Mouse (Mus musculus) stomach, postnatal 0 days (tissue): ENCODE results near the gene Padi3. TPM values are rescaled to one million over a fixed set of nuclear protein-coding genes. Genes with fewer than 3 reads are reported as not detected.
A peak's percentile ranks its signal among the peaks of the same experiment; 100 is the strongest.

Source experiments
- ATAC-seq: fragments of 200-750 bp; cut with Nextera tagmentation; 2 replicates; pipeline ENCODE4 v1.8.0; 2017; ENCODE audit not compliant: low FRiP score, low TSS enrichment
- DNase-seq: peaks from one replicate; pipeline ENCODE4 v3.0.0-alpha.2; 2016; ENCODE audit warnings: low spot score
- H3K27ac ChIP-seq: fragments of 300-500 bp; sonication (generic); replicated peaks from 2 replicates; pipeline ENCODE4 v1.5.1; 2014; ENCODE audit warnings: mild to moderate bottlenecking, control low read depth
- H3K27me3 ChIP-seq: fragments of 300-500 bp; sonication (generic); 2 replicates; pipeline ENCODE4 v1.6.1; 2014; ENCODE audit warnings: low read length; ENCODE audit not compliant: control insufficient read depth, insufficient read depth
- H3K36me3 ChIP-seq: fragments of 300-500 bp; sonication (generic); 2 replicates; pipeline ENCODE4 v1.6.1; 2014; ENCODE audit warnings: low read length, mixed read lengths; ENCODE audit not compliant: control insufficient read depth, insufficient read depth
- H3K4me1 ChIP-seq: fragments of 300-500 bp; sonication (generic); replicated peaks from 2 replicates; pipeline ENCODE4 v1.6.1; 2014; ENCODE audit warnings: antibody characterized with exemption; ENCODE audit not compliant: control insufficient read depth, insufficient read depth
- H3K4me2 ChIP-seq: fragments of 300-500 bp; sonication (generic); replicated peaks from 2 replicates; pipeline ENCODE4 v1.6.1; 2014; ENCODE audit warnings: low read depth, mild to moderate bottlenecking, control low read depth, moderate library complexity
- H3K4me3 ChIP-seq: fragments of 300-500 bp; sonication (generic); 2 replicates; pipeline ENCODE4 v1.5.1; 2014; ENCODE audit warnings: low read depth, low read length, control low read depth
- H3K9ac ChIP-seq: fragments of 300-500 bp; sonication (generic); 2 replicates; pipeline ENCODE4 v1.6.1; 2014; ENCODE audit warnings: mild to moderate bottlenecking, low read length, control low read depth, mixed read lengths
- H3K9me3 ChIP-seq: fragments of 300-500 bp; sonication (generic); 2 replicates; pipeline ENCODE4 v1.6.1; 2016; ENCODE audit warnings: low read length; ENCODE audit not compliant: control insufficient read depth
- CTCF ChIP-seq: IDR thresholded peaks from 2 replicates; pipeline ENCODE4 v1.5.1; 2016; ENCODE audit warnings: antibody characterized with exemption, low read depth, mild to moderate bottlenecking, moderate library complexity
- EP300 ChIP-seq: optimal IDR thresholded peaks from 2 replicates; pipeline ENCODE3; 2016; ENCODE audit warnings: antibody characterized with exemption
- WGBS: fragments of 180-500 bp; shearing (Covaris S2); extraction: QIAGEN DNeasy Blood & Tissue Kit; methylation state at CpG from one replicate; pipeline ENCODE4 v1.1.7; 2014; 5-methylcytosine and 5-hydroxymethylcytosine counted together
- polyA plus RNA-seq: library from polyadenylated mRNA; unstranded; fragments of >200 nt; fragmentation: Nextera tagmentation; extraction: Ambion mirVana; gene quantifications from 2 replicates; pipeline ENCODE4 v1.2.1, GENCODE M21; 2015

Gene Padi3
- polyA plus RNA-seq, 1 experiment from 2014 or later = 0.02 TPM

DNA sequence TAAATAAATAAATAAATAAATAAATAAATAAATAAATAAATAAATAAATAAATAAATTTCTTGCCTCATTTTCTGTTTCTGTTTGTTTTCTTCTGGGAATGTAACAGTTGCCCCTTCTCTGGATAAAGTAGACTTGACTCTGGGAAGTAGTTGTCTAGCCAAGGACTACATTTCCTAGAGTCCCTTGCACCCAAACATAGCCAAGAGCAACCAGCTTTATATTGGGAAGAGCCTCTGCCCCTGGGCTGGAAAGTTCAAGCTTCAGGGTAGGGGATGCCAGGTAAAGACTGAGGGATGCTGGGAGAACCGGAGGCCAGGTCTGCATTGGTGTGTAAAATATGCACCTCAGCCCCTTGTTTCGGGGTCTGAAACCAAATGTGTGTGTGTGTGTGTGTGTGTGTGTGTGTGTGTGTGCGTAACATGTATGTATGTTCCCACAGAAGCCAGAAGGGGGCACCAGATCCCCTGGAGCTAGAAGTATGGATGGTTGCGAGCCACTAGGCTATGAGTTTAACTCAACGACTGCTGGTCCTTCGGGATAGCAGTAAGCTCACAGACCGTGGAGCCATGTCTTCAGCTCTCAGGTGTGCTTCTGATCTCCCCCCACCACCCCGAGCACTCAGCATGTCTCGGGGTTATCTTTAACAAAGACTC is 26.0 kb downstream of the Padi3 start:
- Histone ChIP-seq H3K4me2 (no peak overlapping the region), H3K27ac (no peak overlapping the region), H3K4me1 (no peaks in the 10 kb centered on the region), H3K4me3 (no peak overlapping the region), H3K9ac (no peak overlapping the region), H3K36me3 (no peaks in the 10 kb centered on the region), H3K9me3 (no peaks in the 10 kb centered on the region), H3K27me3 (no peaks in the 10 kb centered on the region)
- TF ChIP-seq EP300 (no peak), CTCF (no peak)
- WGBS = 95% methylated on average over 9 of the region's 9 CpGs
- ATAC-seq (no peak), DNase-seq (no peak)

DNA sequence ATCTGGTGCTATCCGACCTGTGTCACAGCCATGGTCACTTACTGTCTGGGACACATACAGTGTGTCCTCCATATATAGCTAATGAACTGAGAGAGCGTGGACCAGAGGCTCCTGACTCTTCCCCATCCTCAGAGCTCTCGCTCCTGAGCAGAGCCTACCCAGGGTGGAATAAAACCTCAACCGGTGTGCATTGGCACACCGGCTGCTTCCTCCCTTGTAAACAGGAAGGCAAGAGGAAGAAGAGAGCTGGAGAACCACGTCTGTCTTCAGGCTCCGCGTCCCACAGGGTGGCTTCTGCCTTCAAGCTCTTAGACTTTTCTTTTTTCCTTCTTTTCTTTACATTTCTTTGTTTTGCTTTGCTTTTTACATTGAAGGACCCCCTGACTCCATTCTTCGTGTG is 27.6 kb downstream of the Padi3 start:
- no peak for TF ChIP-seq EP300
- TF ChIP-seq CTCF = no peak
- WGBS = 79% methylated on average over 9 of the region's 9 CpGs
- Histone ChIP-seq H3K36me3 (no peaks in the 10 kb centered on the region), H3K27me3 (no peaks in the 10 kb centered on the region), H3K9ac (no peak overlapping the region), H3K4me1 (no peaks in the 10 kb centered on the region), H3K9me3 (no peaks in the 10 kb centered on the region), H3K4me3 (no peak overlapping the region), H3K4me2 (no peak overlapping the region), H3K27ac (no peak overlapping the region)
- no peak for ATAC-seq
- DNase-seq = no peak

DNA sequence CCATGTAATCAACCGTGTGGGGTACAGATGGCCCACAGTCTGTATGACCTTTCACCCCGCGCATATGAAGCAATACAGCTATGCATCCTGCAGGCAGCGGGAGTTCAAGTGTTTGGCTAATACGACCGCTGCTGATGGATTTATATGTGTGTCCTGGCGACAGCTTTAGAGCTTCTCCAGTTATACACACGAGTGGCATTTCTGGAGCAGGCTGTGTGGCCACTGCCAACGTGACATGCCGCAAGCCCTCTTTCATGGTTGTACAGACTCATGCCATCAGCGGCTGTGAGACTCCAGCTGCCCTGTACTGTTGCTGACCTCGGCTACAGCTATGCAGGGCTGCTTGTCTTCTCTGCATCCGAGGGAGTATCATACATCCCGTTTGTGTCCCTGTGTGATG is 29.9 kb downstream of the Padi3 start:
- H3K9me3 ChIP-seq = no peaks in the 10 kb centered on the region
- H3K4me1 ChIP-seq = no peaks in the 10 kb centered on the region
- no peak overlapping the region for H3K9ac ChIP-seq
- no peak for ATAC-seq
- DNase-seq = no peak
- no peaks in the 10 kb centered on the region for H3K36me3 ChIP-seq
- H3K4me2 ChIP-seq = no peak overlapping the region
- no peak for TF ChIP-seq EP300
- TF ChIP-seq CTCF = no peak
- WGBS = 73% methylated on average over 14 of the region's 14 CpGs
- no peak overlapping the region for H3K27ac ChIP-seq
- H3K4me3 ChIP-seq = no peak overlapping the region
- H3K27me3 ChIP-seq = no peaks in the 10 kb centered on the region

DNA sequence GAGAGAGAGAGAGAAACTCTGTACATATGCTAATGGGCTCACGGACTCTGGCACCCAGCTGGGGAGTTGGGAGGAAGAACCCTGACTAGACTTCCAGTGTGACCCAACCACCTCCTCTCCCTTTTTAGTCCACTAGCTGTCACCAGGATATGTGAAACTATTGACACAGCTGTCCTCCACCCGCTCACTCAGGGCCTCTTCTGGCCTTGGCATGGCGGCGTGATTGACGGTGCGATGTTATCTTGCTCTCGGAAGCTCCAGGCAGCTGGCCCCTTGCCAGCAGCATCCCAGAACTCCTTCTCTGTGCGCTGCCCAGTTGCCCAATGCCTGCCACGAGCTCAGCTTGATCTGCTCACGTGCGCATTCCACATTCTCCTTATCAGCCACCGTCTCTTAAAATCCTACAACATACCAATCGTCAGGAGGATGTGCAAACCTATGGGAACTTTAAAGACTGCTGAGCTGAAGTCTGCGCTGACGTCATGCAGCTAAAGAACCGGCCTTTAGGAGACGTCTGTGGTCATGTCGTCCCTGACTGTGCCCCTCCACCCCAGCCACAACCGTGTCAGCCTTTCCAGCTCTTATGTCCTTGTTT is 30.5 kb downstream of the Padi3 start:
- 26% methylated on average over 19 of the region's 19 CpGs for WGBS
- DNase-seq = no peak
- Histone ChIP-seq H3K9ac (no peak overlapping the region), H3K9me3 (no peaks in the 10 kb centered on the region), H3K27ac (no peak overlapping the region), H3K27me3 (no peaks in the 10 kb centered on the region), H3K36me3 (no peaks in the 10 kb centered on the region), H3K4me2 (no peak overlapping the region), H3K4me3 (no peak overlapping the region), H3K4me1 (no peaks in the 10 kb centered on the region)
- ATAC-seq = 0 out of 2 replicates have a peak, but pooled peaks have one; percentile 11
- TF ChIP-seq CTCF = no peak
- TF ChIP-seq EP300 = no peak

DNA sequence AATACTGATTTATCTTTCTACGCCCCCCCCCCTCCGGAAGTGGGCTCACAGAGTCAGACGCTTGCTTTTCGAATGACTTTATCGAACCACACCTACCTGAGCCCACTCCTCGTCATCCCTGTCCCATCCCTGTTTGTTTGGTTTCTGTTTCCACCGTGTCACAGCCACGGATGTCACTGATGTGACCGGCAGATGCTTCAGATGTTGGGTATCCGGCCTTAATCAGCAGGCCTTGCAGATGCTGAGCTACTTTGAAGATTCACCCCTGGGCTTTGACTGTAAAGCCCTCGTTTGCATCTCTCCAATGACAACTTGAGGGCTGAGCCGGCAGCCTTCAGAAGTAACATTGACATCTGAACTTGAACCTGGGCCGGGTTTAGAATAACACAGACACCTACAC is 33.8 kb downstream of the Padi3 start:
- TF ChIP-seq EP300 (no peak), CTCF (no peak)
- Histone ChIP-seq H3K4me3 (no peak overlapping the region), H3K36me3 (no peaks in the 10 kb centered on the region), H3K27ac (no peak overlapping the region), H3K9ac (no peak overlapping the region), H3K9me3 (no peaks in the 10 kb centered on the region), H3K4me1 (no peaks in the 10 kb centered on the region), H3K4me2 (no peak overlapping the region), H3K27me3 (no peaks in the 10 kb centered on the region)
- ATAC-seq (no peak), DNase-seq (no peak)
- 66% methylated on average over 13 of the region's 13 CpGs for WGBS

DNA sequence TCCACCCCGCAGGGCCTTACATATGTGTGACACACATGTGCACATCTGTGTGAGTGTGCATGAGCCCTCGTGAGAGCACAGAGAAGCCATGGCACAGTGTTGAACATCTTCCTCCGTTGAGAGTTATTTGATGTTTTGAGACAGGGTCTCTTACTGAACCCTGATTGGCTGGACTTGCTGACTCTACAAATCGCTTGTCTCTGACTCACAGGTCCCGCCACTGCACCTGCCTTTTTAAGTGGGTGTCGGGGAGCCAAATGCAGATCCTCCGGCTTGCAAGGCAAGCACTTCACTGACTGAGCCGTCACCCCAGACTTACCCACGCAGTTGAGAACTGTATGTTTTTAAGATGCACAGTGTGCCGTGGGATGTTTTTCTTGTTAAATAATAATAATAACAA is 34.6 kb downstream of the Padi3 start:
- no peak for TF ChIP-seq EP300
- no peak for TF ChIP-seq CTCF
- 74% methylated on average over 10 of the region's 10 CpGs for WGBS
- Histone ChIP-seq H3K4me1 (no peaks in the 10 kb centered on the region), H3K27me3 (no peaks in the 10 kb centered on the region), H3K27ac (no peak overlapping the region), H3K9ac (no peak overlapping the region), H3K4me3 (no peak overlapping the region), H3K4me2 (no peak overlapping the region), H3K36me3 (no peaks in the 10 kb centered on the region), H3K9me3 (no peaks in the 10 kb centered on the region)
- DNase-seq (no peak), ATAC-seq (no peak)
